Mouse (Mus musculus) granulocyte monocyte progenitor cell, adult 5-6 weeks (primary cell): ENCODE measurements at regions not wholly inside any gene's neighbourhood (a gene's known extent, or its start where the extent isn't known, plus 50 kb on each side); places are given as distances from the start of the nearest gene placed in this dataset.
A peak's percentile ranks its signal among the peaks of the same experiment; 100 is the strongest.

ENCODE experiments used
- ATAC-seq: replicated peaks from 2 replicates; pipeline ENCODE4 v1.8.0; 2016; ENCODE audit warnings: mild to moderate bottlenecking, moderate TSS enrichment, inconsistent platforms; ENCODE audit not compliant: poor library complexity, severe bottlenecking

DNA sequence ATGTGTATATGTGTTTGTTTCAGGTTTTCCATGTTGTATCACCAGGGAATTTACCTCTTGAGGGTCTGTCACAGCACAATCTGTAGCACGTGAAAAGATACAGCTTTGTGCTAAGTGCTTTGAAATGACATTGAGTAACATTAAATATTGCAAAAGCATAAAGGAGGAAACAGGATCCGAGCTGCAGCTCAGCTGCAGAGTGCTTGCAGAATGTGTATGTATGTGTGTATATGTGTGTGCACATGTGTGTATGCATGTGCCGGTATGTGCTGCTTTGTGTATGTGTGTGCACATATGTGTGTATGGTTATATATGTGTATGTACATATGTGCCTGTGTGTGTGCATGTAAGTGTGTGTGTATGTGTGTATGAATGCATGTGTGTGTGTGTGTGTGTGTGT, 200.9 kb upstream of the Marcks start:
- peak; percentile 52 for ATAC-seq

- peak; percentile 76 for ATAC-seq
Measured at GRCm38 (mm10) chr10:37338073-37338912, 199.6 kb upstream of the Marcks start.

GRCm38 (mm10) chr10:37337172-37337620, 198.5 kb upstream of the Marcks start:
- peak; percentile 58 for ATAC-seq

DNA sequence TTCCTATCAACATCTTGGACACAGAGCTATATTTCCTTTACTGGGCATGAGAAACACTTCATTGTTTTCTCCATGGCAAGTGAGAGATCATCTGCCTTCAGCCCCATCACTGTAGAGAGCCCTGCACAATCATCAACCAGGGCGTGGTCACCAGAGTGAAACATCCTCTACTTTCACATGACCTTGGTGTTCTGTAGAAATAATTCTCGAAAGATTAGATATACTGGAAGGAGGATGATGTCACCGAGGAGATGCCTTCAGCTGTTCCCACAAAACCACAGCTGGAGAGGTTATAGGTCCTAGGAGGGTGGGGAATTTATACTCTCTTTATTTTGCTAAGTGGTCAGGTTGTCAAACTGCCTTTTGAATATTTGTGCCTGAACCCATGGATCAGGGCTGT, 196.4 kb upstream of the Marcks start:
- ATAC-seq = no peak

DNA sequence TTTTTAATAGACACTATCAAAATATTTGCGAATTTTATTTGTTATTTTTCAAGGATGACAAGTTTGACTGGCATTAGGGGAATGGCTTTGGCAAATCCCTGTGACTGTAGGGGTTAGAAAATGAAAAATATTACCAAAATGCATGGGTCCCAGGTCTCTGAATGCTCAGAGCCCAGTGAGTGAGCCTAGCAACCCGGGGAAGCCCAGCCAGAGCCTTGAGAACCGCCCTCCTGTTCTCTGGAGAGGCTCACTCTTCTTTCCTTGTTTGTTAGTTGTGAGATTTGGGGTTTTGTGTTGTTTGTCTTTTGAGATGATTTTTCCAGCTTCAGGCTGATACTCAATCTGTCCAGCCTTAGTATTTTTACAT, 187.4 kb upstream of the Marcks start:
- no peak for ATAC-seq

GRCm38 (mm10) chr10:37325514-37326167, 186.9 kb upstream of the Marcks start:
- ATAC-seq = no peak

- no peak for ATAC-seq
Measured at GRCm38 (mm10) chr10:37323689-37324088, 185.0 kb upstream of the Marcks start.

- no peak for ATAC-seq
Measured at GRCm38 (mm10) chr10:37322809-37323208, 184.1 kb upstream of the Marcks start.

DNA sequence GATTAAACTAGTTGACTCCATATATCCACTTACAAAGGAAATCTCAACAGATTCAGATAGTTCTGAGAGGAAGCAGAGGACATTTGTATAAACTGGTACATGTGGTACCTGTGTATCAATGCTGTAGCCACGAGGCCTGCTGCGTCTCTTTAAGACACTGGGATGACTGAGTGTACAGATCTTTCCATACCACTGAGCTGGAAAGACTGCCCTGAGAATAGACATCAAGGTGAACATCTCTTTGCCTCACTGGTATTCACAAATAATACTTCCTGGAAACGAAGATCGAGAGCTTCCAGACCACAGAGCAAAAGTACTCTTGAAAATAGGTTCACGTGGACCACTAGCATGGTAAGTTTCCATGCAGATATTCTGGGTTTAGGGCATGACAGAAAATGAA, 183.6 kb upstream of the Marcks start:
- ATAC-seq = no peak

DNA sequence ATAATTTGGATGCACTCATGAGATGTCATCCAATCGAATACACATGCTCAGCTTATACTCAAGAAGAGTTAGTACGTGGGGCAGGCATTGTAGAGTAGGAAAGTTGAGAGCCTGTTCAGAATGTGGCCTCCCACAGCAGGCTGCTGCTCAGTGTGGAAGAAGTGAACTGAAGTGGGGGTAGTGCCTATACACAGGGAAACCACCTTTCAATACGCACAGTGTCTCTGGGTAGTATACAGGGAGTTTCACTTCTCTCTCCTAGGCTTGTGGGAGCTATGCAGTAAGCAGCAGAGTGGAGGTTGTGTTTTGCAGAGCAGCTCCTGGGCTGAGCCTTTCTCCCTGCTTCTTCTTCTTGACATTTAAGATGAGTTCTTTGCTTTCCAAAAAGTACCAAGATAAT, 182.5 kb upstream of the Marcks start:
- ATAC-seq = peak; percentile 98

DNA sequence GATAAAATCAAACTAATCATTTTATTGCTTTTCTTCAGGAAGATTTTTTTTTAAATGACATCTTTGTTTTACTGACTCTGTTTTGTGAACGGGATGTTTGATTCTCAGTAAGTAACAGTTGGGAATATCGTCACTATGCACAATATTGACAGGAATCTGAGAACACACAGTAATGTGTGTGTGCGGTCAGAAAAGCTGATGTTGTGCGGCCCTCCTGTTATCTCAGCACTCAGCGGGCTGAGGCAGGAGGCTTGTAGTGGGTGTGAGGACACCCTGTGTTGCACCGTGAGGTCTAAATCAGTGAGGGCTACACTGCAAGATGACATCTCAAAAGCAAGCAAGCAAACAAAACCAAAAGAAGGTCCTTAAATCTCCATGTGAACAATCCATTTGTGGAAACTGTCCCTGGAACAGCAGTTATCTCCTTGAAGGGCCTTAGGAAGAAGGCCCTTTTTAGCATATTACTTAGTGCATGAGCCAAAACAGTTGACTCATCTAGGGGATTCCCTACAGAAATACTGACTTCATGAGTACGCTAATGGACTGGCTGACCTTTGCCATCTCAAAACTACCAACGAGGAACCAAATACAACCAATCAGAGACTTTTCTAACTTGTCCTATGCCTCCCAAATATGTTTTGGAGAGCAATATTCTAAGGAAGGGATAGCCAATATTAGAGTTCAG, 181.2 kb upstream of the Marcks start:
- ATAC-seq = no peak

DNA sequence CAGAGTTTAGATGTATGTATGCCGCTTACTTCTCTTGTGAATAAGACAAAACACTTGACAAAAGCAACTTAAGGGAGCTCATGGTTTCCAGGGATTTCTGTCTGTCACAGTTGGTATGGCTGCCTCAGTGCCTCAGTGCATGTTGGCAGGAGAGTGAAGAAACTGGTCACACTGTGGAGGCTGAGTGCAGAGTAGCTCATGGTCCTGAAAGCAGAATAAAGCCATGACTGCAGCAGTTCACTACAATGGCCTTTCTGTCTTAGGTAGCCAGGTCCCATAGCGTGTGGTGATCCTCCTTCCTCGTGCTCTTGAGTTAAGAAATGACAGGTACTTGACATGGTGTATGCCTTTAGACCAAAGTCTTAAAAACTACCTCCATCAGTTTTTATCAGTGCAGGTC, 178.0 kb upstream of the Marcks start:
- no peak for ATAC-seq

DNA sequence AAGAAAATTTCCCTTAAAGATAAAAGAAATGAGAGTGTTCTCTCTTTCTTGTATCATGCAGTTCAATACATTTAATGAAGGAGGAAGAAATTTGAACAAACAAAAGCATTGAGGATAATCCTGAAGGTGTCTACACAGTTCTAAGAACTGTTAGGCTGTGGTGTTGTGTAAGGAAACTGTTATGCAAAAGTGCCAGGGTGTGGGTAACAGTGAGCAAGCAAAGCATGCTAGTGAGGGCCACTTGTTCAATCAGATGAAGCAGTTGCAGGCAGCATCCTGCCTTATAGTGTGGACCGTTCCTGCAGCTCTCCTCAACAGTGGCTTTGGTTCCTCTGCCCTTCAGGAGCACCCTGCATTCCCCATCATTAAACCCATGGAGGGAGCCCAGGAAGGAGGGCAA, 177.1 kb upstream of the Marcks start:
- peak; percentile 67 for ATAC-seq

- ATAC-seq = peak; percentile 78
Measured at GRCm38 (mm10) chr10:37314746-37315430, 176.2 kb upstream of the Marcks start.

GRCm38 (mm10) chr10:37313461-37313860, 174.7 kb upstream of the Marcks start:
- no peak for ATAC-seq

DNA sequence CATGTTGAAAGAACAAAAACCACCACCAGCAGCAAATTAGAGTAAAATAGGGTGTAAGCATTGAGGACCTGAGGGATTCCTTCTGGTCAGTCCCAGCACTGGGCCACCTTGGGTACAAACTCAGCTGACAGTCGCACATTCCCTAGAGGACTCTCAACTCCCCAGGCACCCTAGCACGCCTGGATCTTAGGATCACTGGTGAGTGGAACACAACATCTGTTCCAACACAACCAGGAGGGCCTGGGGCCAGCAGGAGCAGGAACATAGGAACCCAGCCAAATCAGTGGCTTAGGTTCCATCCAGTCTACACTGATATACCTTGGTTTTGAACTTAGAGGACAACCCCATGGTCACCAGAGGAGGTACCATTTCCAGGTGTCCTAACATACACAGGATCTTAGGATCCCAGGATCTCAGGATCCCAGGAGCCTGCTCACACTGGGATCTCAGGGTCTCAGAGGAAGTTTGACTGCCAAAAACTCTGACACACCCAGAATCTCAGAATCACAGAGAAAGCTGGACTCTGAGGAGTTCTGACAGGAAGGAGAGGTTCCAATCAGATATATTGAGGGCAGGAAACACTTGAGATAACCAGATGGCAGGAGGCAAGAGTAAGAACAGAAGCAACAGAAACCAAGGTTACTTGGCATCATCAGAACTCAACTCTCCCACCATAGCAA, 171.7 kb upstream of the Marcks start:
- no peak for ATAC-seq

DNA sequence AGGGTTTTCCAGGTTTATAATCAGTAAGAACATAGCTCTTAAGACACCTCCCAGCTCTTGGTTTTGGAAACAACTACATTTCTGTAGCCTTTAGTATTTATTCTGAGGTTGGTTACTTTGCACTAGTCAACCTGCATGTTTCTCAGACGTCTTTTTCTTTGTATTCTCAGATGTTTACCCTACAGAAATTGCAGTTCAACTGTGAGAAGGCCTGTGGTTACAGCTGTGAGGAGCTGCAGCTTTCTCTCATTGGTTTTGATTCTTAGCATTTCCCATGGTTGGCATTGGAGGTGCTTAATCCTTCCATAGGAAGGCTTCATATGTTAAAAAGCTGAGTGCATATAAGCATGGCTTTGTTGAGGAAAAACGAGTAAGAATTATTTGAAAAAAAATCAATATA, 165.9 kb upstream of the Marcks start:
- ATAC-seq = no peak

DNA sequence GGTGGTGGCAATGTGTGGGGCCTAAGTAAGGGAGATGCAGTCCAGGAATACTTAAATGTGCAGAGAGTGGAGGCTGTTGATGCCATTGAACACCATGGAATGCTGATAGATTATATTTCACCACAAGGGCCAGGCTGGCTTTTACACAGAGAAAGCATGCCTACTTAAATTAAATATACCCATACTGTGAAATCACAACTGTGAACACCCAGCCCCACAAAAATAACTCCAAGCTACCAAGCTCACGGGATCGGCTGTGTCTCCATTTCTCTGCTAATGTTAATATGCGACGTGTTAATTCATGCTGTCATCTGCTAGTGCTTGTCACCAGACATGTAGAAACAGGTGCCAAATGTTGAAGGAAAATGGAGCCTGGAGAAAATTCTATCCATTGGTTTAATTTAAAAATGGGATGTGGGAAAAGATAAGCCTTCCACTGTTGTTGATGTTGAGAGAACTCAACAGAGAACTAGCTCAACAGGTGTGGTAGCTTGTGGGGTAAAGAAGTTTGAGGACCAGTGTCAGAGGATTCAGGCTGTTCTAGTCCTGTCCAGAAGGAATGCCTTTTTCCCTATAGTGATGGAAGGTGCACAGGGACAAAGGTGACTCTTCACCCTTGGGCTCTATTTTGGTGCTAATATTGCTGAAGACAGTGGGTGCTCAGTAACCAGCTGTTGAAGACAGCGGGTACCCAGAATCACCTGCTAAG, 161.6 kb upstream of the Marcks start:
- ATAC-seq = no peak

DNA sequence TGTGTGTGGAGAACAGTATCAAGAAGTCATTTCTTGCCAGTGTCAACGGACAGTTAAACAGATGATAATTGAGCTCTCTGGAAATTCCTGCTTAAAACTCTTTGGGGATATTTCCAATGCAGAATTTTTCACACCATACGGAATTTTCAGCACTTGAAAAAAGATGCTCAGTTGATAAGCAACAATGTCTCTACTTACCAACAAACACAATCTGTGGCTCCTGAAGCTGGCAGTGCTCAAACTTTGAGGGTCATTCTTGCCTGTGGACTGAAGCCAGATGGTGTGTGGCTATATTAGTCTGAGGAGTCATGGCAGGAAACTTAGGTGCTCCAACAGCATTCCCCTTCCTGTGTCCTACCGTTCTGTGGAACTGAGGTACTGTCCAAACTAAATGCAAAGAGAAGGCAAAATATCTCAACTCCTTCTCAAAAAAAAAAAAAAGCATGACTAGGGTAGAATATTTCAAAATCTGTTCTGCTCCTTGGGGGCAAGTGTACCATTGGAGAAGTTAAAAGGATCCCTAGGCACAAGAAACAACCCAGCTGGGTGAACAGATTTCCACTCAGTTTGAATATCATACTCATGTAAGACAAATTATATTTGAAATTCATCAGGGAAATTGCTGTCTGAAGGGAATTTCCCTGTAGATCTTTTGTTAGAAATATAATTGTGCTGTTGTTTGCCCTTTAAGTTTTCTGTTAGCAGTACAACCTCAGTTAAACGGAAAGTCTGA, 160.1 kb upstream of the Marcks start:
- no peak for ATAC-seq
